Mouse (Mus musculus) monocyte, adult 2 months (primary cell): ENCODE measurements around the gene Rtn3.

ENCODE experiments used
- DNase-seq, 2 experiments: peaks; one replicate each; pipeline ENCODE4 v3.0.0; 2022; ENCODE audit warnings: low spot score in 2 of 2, low read depth in 1 of 2

Gene Rtn3

DNA sequence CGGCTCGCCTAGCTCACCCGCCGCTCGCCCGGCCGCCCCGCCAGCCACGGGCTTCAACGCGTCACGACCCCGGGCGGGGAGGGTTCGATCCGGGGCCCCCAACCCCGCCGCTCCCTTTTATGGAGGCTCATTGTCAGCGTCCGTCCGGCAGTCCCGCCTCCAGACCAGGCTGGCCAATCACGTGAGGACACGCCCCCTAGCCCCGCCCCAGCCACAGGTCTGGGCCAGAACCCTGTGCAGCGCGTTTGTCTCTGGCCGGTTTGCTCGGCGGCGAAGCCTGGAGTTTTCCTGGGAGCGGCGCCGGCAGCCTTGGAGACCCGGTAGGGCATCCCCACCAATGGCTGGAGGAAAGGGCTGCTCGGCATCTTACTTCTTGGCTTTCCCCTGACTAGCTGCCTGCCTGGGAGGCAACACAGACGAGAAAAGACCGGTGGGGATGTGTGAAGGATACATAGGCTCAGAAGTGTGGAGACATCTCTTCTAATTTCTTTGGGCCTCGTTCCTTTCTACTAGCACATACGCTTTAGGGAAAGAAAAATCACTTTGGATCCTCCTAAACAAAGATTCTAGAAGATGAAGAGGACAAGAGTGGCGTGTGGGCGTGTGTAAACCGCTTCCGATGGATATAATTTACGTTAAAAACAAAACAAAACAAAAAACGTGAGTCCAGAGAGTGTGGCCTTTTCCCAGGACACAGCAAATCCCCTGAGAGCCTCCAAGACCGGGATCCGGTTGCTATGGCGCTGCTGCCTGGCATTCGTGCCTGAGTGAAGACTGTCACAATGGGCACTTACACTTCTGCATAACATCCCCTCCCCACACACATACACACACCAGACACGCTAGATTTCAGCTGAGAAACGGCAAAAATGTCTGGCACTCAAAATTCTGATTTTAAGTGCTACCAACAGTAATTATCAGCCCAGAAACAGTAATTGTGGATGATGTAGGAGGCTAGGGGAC is 99.9 kb downstream of the Rtn3 start, which contains the start of gene Spindoc:
Gene Spindoc (minus strand): TSS at position 92 of the 963 bp plus-strand sequence.
- peak; percentile 76 to 90 for DNase-seq

DNA sequence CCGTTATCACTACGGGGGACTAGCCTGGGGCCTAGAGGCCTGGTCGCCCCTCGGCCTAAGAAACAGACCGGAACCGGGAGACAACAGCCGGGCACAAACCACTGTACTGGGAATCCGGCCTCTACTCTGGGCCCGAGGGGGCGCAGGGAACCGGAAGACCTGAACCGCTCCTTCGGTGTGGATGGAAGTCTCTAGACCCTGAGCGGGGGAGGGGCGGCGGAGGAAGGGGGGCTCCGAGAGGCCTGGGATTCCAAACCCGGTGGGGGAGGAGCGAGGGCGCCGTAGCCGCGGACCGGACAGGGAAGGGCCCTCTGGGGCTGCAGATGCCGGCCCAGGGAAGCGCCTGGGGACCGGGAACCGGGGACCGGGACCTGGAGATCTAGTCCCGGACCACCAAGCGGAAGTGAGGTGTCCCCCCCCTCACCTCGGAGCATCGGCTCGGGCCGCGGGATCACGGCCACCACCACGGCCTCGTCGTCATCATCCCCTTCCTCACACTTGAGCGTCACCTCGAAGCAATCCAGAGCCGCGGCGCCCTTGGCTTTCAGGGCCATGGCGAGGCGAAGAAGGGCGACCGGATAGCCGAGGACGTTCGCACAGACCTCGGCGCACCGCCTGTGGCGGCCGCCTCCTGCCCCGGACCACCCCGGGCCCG is 100.7 kb downstream of the Rtn3 start:
- peak in 1 of 2 experiments; percentile 9 for DNase-seq

DNA sequence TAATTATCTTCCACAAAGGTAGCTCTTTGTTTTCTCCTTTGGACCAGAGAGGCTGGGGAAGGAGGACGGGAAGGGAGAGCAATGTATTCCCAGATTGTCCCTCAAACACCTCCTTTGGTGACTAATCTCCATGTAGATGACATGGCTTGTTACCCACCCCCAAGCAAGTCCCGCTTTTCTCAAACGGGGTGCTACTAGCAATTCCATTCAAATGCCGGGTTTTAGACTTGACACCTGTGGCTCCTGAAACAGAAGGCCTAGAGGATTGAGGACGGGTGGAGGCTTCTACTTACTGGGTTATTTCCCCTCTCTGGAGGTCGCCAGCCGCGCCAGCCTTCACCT is 101.2 kb downstream of the Rtn3 start:
- DNase-seq: no peak

DNA sequence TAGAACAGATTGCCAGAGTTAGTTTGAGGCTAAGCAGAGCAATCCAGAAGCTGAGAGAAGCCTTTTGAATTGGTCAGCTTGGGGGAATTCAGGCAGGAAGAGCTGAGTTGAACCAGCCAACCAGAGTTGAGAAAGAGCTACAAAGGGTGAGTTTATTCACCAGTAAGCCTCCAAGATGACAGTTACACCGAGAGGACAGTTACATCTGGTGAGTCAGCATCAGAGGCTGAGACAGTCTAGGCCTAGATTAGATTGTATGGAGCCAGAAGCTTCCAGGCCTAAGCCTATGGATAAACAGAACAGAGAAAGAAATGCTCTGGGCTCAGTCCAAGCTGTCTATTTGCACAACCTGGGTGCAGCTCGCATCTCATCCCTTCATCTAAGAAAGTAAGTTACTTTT is 105.4 kb downstream of the Rtn3 start:
- DNase-seq: no peak
